Mouse (Mus musculus): ENCODE data around the gene Ppp1r1c. TPM values are rescaled to one million over a fixed set of nuclear protein-coding genes. Genes with fewer than 3 reads are reported as not detected.
A peak's percentile ranks its signal among the peaks of the same experiment; 100 is the strongest.

The Ppp1r1c gene
- total RNA-seq, 2 experiments from 2014 or later: not detected

DNA sequence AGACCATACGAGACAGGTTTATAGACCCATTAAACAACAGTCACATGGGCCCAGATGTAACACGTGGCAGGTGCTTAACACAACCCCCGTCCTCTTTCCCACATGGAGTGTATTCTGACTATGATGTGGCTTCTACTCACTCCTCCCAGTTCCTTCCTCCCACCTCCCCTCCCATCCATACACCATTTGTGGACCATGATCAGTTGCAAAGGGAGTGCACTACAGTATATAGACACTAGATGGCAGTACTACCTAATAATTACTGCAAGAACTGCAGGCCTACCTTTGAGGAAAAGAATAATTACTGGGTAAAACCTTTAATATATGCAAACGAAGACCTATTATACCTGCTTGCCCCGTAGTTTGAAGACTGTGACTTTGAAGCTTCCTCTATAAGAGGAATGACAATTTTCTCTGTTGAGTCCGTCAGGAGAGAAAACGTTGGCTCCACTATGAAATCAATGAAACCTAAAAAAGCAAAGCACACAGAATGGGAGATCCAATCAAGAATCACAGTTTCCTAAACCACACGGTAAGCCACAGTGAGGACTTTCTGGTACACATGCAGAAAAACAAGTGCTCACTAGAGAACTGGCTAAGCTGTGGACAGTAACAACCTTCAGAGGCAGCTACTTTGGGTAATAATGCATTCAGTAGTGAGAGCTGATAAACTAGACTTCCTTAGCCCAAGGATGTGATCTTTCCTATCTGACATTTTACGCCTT is 157.9 kb downstream of the Ppp1r1c start:
- peak; percentile 13 for DNase-seq

Other genes starting within 250 kb of the Ppp1r1c start
- gene Itprid2, start 72.4 kb upstream of the Ppp1r1c start, total RNA-seq (2021): 10 to 100 TPM; 44.8 to 51.5 TPM